Mouse (Mus musculus): ENCODE results near the gene Galnt11. TPM values are rescaled to one million over a fixed set of nuclear protein-coding genes. Genes with fewer than 3 reads are reported as not detected.

Galnt11 gene
- total RNA-seq, 1 experiment, result 24.2 TPM

DNA sequence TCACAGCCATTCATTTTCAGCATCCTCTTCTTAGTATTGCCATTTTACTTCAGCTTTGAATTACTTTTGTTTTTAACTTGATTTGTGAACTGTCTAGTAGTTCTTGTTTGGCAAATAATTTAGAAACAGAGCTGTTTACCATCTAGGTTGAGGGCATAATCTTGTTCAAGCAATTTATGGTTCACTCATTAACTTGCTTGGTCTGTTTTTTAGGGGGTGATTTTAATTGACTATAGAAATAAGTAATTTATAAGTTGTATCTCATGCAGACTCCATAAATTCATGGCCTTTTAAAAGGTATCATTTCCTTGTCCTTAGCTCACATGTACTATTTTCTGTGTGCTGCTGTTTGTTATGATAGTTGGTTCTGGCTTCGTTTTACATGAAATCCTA, 24.8 kb downstream of the Galnt11 start:
- DNase-seq (ENCODE audit: low read depth, low spot score), result no peak
- peaks cover 6% of the 10 kb centered on the region for H3K36me3 ChIP-seq (ENCODE audit: control insufficient read depth, insufficient read depth, low read length, poor library complexity, severe bottlenecking)
- in situ Hi-C loops (cut with MboI; ENCODE audit: low sequenced_read_pairs in 2 of 2, unreplicated experiment in 2 of 2), result no loop called here
- no peak overlapping the region for H3K4me3 ChIP-seq (ENCODE audit: insufficient read depth in 1 of 2, low read depth in 1 of 2, low read length in 2 of 2, poor library complexity in 1 of 2, severe bottlenecking in 1 of 2)
- H3K9me3 ChIP-seq (ENCODE audit: control insufficient read depth, insufficient read depth, low read depth, low read length), result no peaks in the 10 kb centered on the region
- no peak for TF ChIP-seq MAFK (IDR thresholded peaks at IDR 0.05; ENCODE audit: insufficient read depth, low read depth, low read length)
- no peak for TF ChIP-seq ZC3H11A (IDR thresholded peaks at IDR 0.05; ENCODE audit: borderline replicate concordance, low read depth, low read length)
- no peak for TF ChIP-seq HCFC1 (IDR thresholded peaks at IDR 0.05; ENCODE audit: borderline replicate concordance, insufficient read depth, low read length)
- no peak for TF ChIP-seq ZNF384 (IDR thresholded peaks at IDR 0.05; ENCODE audit: low read depth, low read length)
- TF ChIP-seq CHD2 (IDR thresholded peaks at IDR 0.05; ENCODE audit: low read depth, low read length), result no peak
- no peak overlapping the region for H3K9ac ChIP-seq (ENCODE audit: insufficient read depth, low read depth, low read length, poor library complexity, severe bottlenecking)
- no peak overlapping the region for H3K27ac ChIP-seq (ENCODE audit: insufficient read depth, low read depth, low read length, poor library complexity, severe bottlenecking)
- H3K4me1 ChIP-seq (ENCODE audit: control insufficient read depth in 2 of 2, insufficient read depth in 2 of 2, low read length in 2 of 2, poor library complexity in 1 of 2), result no peaks in the 10 kb centered on the region

DNA sequence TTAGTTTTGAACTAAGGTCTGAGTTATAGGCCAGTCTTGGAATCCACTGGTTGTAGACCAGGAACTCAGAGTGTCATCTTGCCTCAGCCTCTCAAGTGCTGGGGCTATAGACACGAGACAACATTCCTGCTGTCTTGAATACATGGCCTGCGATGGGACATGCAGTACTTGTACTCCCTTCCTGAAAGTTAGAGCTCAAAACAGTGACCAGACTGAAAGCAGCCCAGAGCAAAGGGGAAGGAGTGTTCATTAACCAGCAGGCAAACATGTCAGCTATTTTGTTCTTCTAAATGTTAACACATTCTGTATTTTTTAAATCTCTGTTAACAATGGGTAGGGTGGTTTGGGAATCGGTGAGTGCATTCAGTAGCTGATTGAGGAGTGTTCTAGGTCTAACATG, 25.3 kb downstream of the Galnt11 start:
- DNase-seq (ENCODE audit: low read depth, low spot score), result no peak
- Histone ChIP-seq H3K27ac (ENCODE audit: insufficient read depth, low read depth, low read length, poor library complexity, severe bottlenecking) (no peak overlapping the region), H3K9me3 (ENCODE audit: control insufficient read depth, insufficient read depth, low read depth, low read length) (no peaks in the 10 kb centered on the region), H3K4me3 (ENCODE audit: insufficient read depth in 1 of 2, low read depth in 1 of 2, low read length in 2 of 2, poor library complexity in 1 of 2, severe bottlenecking in 1 of 2) (no peak overlapping the region), H3K4me1 (ENCODE audit: control insufficient read depth in 2 of 2, insufficient read depth in 2 of 2, low read length in 2 of 2, poor library complexity in 1 of 2) (no peaks in the 10 kb centered on the region), H3K36me3 (ENCODE audit: control insufficient read depth, insufficient read depth, low read length, poor library complexity, severe bottlenecking) (peaks cover 7% of the 10 kb centered on the region), H3K9ac (ENCODE audit: insufficient read depth, low read depth, low read length, poor library complexity, severe bottlenecking) (no peak overlapping the region)
- in situ Hi-C loops (cut with MboI; ENCODE audit: low sequenced_read_pairs in 2 of 2, unreplicated experiment in 2 of 2), result no loop called here
- no peak for TF ChIP-seq CHD2 (IDR thresholded peaks at IDR 0.05; ENCODE audit: low read depth, low read length)
- no peak for TF ChIP-seq ZNF384 (IDR thresholded peaks at IDR 0.05; ENCODE audit: low read depth, low read length)
- no peak for TF ChIP-seq HCFC1 (IDR thresholded peaks at IDR 0.05; ENCODE audit: borderline replicate concordance, insufficient read depth, low read length)
- no peak for TF ChIP-seq ZC3H11A (IDR thresholded peaks at IDR 0.05; ENCODE audit: borderline replicate concordance, low read depth, low read length)
- TF ChIP-seq MAFK (IDR thresholded peaks at IDR 0.05; ENCODE audit: insufficient read depth, low read depth, low read length), result no peak

DNA sequence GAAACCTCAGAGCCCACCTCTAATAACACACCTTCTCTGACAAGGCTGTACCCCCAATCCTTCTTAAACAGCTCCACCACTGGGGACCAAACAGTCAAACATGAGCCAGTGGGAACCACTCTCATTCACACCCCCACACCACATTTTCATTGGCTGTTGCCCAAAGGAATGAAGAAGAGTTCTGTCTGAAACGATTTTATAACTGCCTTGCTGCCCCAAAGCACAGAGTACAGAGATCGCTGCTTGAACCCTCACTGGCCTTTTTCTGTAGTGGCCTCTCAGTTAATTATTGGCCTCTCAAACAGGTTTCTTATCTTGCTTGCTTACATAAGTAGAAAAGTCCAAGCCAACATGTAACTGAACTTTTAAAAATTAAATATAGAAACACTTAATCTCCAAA, 30.7 kb downstream of the Galnt11 start:
- H3K4me1 ChIP-seq (ENCODE audit: control insufficient read depth in 2 of 2, insufficient read depth in 2 of 2, low read length in 2 of 2, poor library complexity in 1 of 2), result no peaks in the 10 kb centered on the region
- no peak overlapping the region for H3K9ac ChIP-seq (ENCODE audit: insufficient read depth, low read depth, low read length, poor library complexity, severe bottlenecking)
- TF ChIP-seq ZC3H11A (IDR thresholded peaks at IDR 0.05; ENCODE audit: borderline replicate concordance, low read depth, low read length) (no peak), MAFK (IDR thresholded peaks at IDR 0.05; ENCODE audit: insufficient read depth, low read depth, low read length) (no peak), HCFC1 (IDR thresholded peaks at IDR 0.05; ENCODE audit: borderline replicate concordance, insufficient read depth, low read length) (no peak), CHD2 (IDR thresholded peaks at IDR 0.05; ENCODE audit: low read depth, low read length) (no peak), ZNF384 (IDR thresholded peaks at IDR 0.05; ENCODE audit: low read depth, low read length) (no peak)
- DNase-seq (ENCODE audit: low read depth, low spot score), result no peak
- H3K4me3 ChIP-seq (ENCODE audit: insufficient read depth in 1 of 2, low read depth in 1 of 2, low read length in 2 of 2, poor library complexity in 1 of 2, severe bottlenecking in 1 of 2), result no peak overlapping the region
- H3K9me3 ChIP-seq (ENCODE audit: control insufficient read depth, insufficient read depth, low read depth, low read length), result no peaks in the 10 kb centered on the region
- H3K27ac ChIP-seq (ENCODE audit: insufficient read depth, low read depth, low read length, poor library complexity, severe bottlenecking), result no peak overlapping the region
- in situ Hi-C loops (cut with MboI; ENCODE audit: low sequenced_read_pairs in 2 of 2, unreplicated experiment in 2 of 2), result no loop called here
- H3K36me3 ChIP-seq (ENCODE audit: control insufficient read depth, insufficient read depth, low read length, poor library complexity, severe bottlenecking), result peaks cover 23% of the 10 kb centered on the region

DNA sequence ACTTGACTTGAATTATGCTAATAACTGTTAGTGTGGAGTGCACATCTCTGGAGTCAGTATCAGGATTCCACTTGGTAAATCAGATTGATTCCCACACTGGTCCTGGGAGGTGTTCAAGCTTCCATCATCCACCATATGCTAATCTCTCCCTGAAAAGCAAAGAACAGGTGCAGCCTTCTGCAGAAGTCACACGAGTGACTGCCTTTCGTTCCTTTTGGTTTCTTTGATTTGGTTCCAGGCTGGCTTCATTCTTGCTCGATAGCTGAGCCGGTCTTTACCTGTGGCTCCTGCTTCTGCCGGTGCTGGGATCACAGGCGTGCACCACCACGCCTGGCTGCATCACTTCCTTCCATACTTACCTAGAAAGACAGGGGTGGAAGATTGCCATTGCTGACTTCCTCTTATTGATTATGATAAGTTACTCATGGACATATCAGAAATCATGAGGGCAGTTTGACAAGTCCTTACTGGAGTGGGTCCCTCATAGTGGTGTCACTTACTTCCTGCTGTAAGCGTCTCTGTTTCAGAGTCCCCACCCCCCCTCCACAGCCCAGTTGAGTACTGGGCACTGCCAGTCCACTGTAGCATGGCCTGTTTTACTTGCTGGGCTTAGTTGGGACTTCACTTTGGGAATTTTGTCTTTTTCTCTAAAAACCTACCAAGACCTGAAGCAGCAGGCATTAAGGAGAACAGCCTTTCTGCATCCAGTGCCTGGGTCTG, 31.3 kb downstream of the Galnt11 start:
- Histone ChIP-seq H3K4me1 (ENCODE audit: control insufficient read depth in 2 of 2, insufficient read depth in 2 of 2, low read length in 2 of 2, poor library complexity in 1 of 2) (no peaks in the 10 kb centered on the region), H3K27ac (ENCODE audit: insufficient read depth, low read depth, low read length, poor library complexity, severe bottlenecking) (no peak overlapping the region), H3K9ac (ENCODE audit: insufficient read depth, low read depth, low read length, poor library complexity, severe bottlenecking) (no peak overlapping the region), H3K36me3 (ENCODE audit: control insufficient read depth, insufficient read depth, low read length, poor library complexity, severe bottlenecking) (peaks cover 26% of the 10 kb centered on the region), H3K9me3 (ENCODE audit: control insufficient read depth, insufficient read depth, low read depth, low read length) (no peaks in the 10 kb centered on the region), H3K4me3 (ENCODE audit: insufficient read depth in 1 of 2, low read depth in 1 of 2, low read length in 2 of 2, poor library complexity in 1 of 2, severe bottlenecking in 1 of 2) (no peak overlapping the region)
- TF ChIP-seq CHD2 (IDR thresholded peaks at IDR 0.05; ENCODE audit: low read depth, low read length) (no peak), ZNF384 (IDR thresholded peaks at IDR 0.05; ENCODE audit: low read depth, low read length) (no peak), MAFK (IDR thresholded peaks at IDR 0.05; ENCODE audit: insufficient read depth, low read depth, low read length) (no peak), HCFC1 (IDR thresholded peaks at IDR 0.05; ENCODE audit: borderline replicate concordance, insufficient read depth, low read length) (no peak), ZC3H11A (IDR thresholded peaks at IDR 0.05; ENCODE audit: borderline replicate concordance, low read depth, low read length) (no peak)
- no peak for DNase-seq (ENCODE audit: low read depth, low spot score)
- in situ Hi-C loops (cut with MboI; ENCODE audit: low sequenced_read_pairs in 2 of 2, unreplicated experiment in 2 of 2), result no loop called here

Data from ES-E14 (cell line).